Mouse (Mus musculus): ENCODE measurements around the gene Tlcd2. TPM values are rescaled to one million over a fixed set of nuclear protein-coding genes. Genes with fewer than 3 reads are reported as not detected.

Tlcd2 gene
- total RNA-seq (2017) = 26.9 and 33.6 TPM in 2 replicates

- peak; percentile 77 for ATAC-seq (replicated peaks; ENCODE audit: low read depth, poor library complexity, severe bottlenecking)
These were observed at the start of gene Tlcd2 for GRCm38 (mm10) chr11:75460844-75461742. TSS of gene Tlcd2 (plus strand) at chr11:75461715.

DNA sequence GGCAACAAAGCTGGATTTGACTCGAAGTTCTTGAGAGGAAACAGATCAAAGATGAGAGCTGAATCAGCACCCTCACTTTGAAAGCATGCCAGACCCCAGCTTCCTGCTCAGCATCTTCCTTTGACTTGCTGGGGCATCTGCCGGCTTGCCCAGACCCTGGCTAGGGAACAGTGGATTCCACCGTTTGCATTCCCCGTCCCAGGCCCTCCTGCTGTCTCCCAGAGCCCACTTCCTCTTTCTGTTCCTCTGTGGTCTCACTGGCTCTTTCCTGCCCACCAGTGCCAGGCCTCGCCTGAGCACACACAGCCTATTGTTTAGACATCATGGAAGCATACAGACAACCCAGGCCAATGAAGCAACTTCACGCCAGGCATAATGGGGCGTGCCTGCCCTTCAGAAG lies 46.4 kb upstream of the Tlcd2 start:
- ATAC-seq (replicated peaks; ENCODE audit: low read depth, poor library complexity, severe bottlenecking) = peak; percentile 93

DNA sequence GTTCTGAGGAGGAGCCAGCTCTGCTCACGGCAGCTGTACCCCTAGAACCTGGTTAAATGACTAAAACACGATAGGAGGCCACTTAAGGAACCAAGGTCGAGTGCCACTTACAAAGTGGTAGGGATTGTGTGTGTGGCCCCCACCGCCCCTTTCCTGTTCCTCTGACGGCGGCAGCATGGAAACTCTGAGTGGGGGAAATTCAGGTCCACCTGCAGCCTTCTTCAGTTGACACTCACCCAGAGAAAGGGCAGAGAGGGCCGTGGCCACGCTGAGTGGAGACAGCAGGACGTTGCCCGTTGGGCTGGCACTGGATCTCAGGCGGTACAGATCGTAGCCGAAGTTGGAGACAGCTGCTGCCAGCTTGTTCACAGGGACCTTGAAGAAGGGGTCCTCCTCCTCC lies 45.5 kb upstream of the Tlcd2 start:
- ATAC-seq (replicated peaks; ENCODE audit: low read depth, poor library complexity, severe bottlenecking) = no peak

DNA sequence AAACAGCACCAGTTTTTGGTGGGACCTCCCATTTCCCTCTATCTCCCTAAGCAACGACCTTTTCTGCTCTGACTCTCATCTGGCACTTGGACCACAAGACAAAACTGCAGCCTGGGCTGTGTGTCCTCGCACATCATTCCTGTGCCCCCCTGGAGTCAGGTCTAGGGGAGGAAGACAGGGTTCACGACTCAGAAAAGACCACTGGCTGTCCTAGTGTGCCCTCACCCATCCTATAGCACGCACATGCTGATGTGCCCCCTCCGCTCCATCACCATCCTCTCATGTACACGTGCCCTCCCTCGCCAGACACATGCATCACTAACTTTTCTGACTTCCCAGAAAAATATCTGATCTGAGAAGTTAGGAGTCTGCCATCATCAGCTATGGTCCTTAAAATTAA lies 41.5 kb upstream of the Tlcd2 start:
- ATAC-seq (replicated peaks; ENCODE audit: low read depth, poor library complexity, severe bottlenecking) = no peak

DNA sequence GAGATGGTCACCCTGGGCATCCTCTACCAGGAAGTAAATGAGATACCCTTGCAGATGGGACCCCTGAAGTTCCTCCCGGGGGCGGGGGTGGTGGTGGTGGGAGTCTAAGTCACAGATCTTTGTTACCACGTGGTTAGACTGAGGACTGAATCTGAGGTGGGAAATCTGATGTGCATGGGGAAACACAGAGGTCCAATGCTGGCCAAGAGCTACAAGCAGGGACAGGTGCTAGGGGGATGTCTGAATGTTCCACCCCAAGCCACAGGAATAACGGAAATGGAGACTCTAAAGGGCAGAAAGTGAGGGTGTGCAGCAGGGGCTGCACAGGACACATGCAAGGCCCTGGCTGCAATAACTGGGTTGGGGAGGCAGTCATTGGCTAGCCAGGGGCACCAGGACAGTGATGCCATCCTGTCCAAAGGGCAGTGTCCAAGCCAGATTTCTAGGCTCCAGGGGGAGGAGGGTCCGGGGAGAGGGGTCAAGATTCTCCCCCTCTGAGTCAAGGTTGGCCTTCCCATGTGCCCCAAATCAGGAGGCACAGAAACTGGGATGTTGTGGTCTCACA lies 40.6 kb upstream of the Tlcd2 start:
- no peak for ATAC-seq (replicated peaks; ENCODE audit: low read depth, poor library complexity, severe bottlenecking)

GRCm38 (mm10) chr11:75421375-75422012 lies 40.0 kb upstream of the Tlcd2 start:
- ATAC-seq (replicated peaks; ENCODE audit: low read depth, poor library complexity, severe bottlenecking) = no peak

DNA sequence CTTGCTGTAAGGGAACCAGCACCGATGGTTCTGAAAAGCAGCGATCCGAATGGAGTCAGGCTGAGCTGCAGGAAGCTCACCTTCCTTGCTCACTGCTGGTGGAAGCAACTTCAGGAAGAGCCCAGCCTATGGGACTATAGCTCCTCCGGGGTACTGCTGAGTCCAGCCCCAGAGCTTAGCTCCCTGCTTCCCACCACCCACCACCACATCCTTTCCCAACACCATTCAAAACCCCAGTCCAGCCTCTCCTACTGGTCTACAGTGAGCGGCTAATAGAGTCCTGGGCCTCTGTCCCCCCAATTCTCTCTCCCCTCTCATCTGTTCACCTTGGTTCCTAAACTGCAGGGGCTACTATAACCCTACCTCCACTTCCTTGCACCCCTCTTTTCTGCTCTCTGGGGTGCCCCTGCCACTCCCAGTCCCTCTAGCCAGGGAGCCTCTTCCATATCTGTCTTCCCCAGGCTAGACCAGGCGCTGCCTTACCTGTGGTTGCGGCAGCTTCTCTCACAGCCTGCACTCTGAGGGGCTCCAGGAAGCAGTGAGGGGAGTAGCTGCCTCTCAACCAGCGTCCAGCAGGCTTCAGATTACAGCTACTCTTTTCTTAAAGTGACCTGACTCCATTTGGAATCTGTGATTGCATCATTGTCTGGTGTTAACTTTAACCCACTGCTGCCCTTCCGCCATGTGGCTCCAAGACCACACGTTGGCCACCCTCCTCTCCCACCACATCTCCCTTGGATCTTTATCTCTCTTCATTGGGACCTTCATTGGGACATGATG lies 39.3 kb upstream of the Tlcd2 start, which contains the start of gene Serpinf1:
Serpinf1 (minus strand) TSS at position 689 of the 780 bp plus-strand sequence.
- peak; percentile 52 for ATAC-seq (replicated peaks; ENCODE audit: low read depth, poor library complexity, severe bottlenecking)

DNA sequence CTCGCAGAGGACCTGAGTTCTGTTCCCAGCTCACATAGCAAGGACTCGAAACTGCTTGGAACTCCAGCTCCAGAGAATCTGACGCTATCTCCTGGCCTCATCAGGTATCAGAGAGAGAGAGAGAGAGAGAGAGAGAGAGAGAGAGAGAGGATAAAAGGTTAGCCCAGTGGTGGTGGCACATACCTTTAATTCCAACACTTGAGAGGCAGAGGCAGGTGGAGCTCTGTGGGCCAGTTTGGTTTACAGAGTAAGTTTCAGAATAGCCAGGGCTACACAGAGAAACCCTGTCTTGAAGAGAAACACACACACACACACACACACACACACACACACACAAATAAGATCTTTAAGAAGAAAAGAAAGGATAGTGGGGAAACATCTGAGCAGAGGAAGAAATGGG lies 38.4 kb upstream of the Tlcd2 start:
- no peak for ATAC-seq (replicated peaks; ENCODE audit: low read depth, poor library complexity, severe bottlenecking)

- ATAC-seq (replicated peaks; ENCODE audit: low read depth, poor library complexity, severe bottlenecking) = no peak
These were observed 37.5 kb upstream of the Tlcd2 start for GRCm38 (mm10) chr11:75424033-75424432.

GRCm38 (mm10) chr11:75424459-75424858 lies 37.1 kb upstream of the Tlcd2 start:
- no peak for ATAC-seq (replicated peaks; ENCODE audit: low read depth, poor library complexity, severe bottlenecking)

GRCm38 (mm10) chr11:75429019-75429705 lies 32.4 kb upstream of the Tlcd2 start:
- ATAC-seq (replicated peaks; ENCODE audit: low read depth, poor library complexity, severe bottlenecking) = peak; percentile 94

GRCm38 (mm10) chr11:75431307-75431706 lies 30.2 kb upstream of the Tlcd2 start:
- no peak for ATAC-seq (replicated peaks; ENCODE audit: low read depth, poor library complexity, severe bottlenecking)

DNA sequence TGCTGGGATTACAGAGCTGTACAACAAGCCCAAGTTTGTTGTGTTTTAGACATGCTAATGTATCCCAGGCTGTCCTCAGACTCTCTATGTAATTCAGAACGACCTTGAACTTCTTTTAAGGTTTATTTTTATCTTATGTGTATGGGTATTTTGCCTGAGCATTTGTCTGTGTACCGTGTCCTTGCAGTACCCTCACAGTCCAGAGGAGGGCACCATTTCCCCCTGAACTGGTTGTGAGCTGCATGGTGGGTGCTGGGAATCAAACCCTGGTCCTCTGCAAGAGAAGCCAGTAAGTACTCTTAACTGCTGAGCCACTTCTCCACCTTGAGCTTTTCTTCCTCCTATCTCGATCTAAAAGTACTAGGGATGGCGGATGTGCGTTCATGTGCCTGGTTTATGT lies 27.4 kb upstream of the Tlcd2 start:
- no peak for ATAC-seq (replicated peaks; ENCODE audit: low read depth, poor library complexity, severe bottlenecking)

- ATAC-seq (replicated peaks; ENCODE audit: low read depth, poor library complexity, severe bottlenecking) = no peak
These were observed 23.3 kb upstream of the Tlcd2 start for GRCm38 (mm10) chr11:75438194-75438593.

- ATAC-seq (replicated peaks; ENCODE audit: low read depth, poor library complexity, severe bottlenecking) = no peak
These were observed 22.7 kb upstream of the Tlcd2 start for GRCm38 (mm10) chr11:75438804-75439203.

DNA sequence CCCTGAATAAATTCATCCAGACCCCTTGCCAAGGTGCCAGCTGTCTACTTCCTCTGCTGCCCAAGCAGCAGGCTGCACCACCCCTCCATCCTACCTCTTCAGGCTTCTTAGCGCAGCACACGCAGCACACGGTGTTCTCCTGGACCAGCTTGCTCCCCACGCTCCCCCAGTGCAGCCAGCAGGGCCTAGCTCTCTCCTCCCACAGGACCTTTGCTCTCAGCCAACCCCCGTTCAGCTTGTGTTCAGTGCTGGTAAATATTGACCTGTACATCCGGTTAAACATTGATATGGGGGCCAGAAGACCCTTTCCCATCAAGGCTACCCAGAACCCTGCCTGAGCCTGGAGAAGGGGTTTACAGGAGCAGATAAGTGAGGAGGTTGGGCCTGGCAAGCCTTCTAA lies 22.2 kb upstream of the Tlcd2 start, which contains the start of gene Serpinf2:
Serpinf2 (minus strand) TSS at position 229 of the 400 bp plus-strand sequence.
- ATAC-seq (replicated peaks; ENCODE audit: low read depth, poor library complexity, severe bottlenecking) = no peak

DNA sequence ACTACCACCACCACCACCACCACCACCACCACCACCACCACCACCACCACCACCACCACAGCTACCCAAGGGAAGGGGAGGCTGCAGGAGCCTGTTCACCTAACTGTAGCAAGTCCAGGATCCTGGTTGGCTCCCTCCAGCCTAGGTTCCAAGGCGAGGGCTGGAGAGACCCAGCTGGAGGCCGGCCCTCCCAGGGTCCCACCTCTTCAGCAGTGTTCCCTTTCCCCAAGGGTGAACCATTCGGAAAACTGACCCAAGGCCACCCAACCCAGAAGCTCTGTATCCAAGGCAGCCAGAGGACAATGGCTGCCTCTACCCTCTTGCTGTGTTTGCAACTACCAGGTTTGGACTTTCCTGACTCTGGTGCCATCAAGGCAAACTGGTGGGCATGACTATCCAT lies 21.6 kb upstream of the Tlcd2 start:
- ATAC-seq (replicated peaks; ENCODE audit: low read depth, poor library complexity, severe bottlenecking) = no peak

DNA sequence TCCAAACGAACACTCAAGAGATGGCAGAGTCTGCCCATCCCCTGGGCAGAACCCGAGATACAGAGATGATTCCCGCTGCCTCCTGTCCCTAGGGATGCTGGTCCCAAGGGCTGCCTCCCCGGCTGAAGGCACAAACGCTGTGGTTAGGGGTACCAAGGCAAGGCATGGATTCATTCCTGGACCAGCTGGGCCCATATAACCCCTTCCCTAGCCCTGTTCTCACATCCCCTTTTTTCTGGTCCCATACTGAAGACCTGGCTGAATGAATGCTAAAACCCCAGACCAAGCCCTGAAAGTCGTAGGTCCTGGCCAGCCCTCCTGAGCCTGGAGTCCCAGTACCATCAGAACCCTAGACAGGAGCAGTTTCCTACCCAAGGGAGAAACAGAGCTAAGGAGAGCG lies 20.5 kb upstream of the Tlcd2 start:
- no peak for ATAC-seq (replicated peaks; ENCODE audit: low read depth, poor library complexity, severe bottlenecking)

DNA sequence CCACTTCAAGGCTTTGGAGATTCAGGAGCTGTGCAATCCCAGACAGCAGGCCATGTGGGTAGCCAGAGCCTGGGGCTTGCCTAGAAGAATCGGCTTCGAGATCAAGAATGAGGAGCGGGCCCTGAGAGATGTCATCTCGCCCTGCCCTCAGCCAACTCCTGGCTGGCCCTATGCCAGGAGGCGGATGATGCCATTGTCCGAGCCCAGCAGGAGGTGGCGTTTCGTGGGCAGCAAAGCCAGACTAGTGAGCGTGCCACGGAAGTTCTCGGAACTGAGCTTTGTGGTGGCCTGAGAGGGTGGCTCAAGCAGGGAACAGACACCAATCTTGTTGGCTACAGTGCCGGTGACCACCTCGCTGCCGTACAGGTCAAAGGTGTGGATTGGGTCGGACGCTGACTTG lies 19.9 kb upstream of the Tlcd2 start:
- no peak for ATAC-seq (replicated peaks; ENCODE audit: low read depth, poor library complexity, severe bottlenecking)

DNA sequence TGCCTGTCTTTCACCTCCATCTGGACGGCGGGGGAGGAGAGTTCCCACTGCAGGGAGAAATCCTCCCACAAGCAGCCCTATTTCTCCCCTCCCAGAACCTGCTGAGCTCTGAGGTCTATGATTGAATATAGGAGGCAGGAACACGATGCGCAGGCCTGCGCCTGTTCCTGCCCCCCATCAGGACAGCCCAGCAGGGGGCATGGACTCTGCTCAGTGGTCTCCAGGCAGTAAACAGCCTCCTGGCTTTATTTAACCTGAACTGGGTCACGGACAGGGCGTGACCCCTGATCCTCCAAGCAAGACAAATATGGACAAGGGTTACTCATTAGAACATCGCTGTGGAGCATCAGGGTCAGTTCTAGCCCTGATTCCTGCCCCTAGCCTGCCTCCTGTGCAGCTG lies 17.8 kb upstream of the Tlcd2 start:
- no peak for ATAC-seq (replicated peaks; ENCODE audit: low read depth, poor library complexity, severe bottlenecking)
